Mouse (Mus musculus): ENCODE results near the gene Arfrp1.
A peak's percentile ranks its signal among the peaks of the same experiment; 100 is the strongest.

The Arfrp1 gene

GRCm38 (mm10) chr2:181364860-181365596 is at the start of gene Arfrp1, which contains the start of gene Zgpat:
Gene Arfrp1 (minus strand): TSS chr2:181365404.
Gene Zgpat (plus strand): TSS chr2:181364928.
- DNase-seq (ENCODE audit: low read depth) = peak; percentile 93

GRCm38 (mm10) chr2:181413141-181413540 is 47.9 kb upstream of the Arfrp1 start:
- DNase-seq (ENCODE audit: low read depth) = no peak

- DNase-seq (ENCODE audit: low read depth) = peak; percentile 88
Observed at GRCm38 (mm10) chr2:181410760-181411473, 45.7 kb upstream of the Arfrp1 start.

- DNase-seq (ENCODE audit: low read depth) = peak; percentile 73
Observed at GRCm38 (mm10) chr2:181409643-181410042, 44.4 kb upstream of the Arfrp1 start.

- DNase-seq (ENCODE audit: low read depth) = no peak
Observed at GRCm38 (mm10) chr2:181403722-181404121, 38.5 kb upstream of the Arfrp1 start.

GRCm38 (mm10) chr2:181401497-181401896 is 36.3 kb upstream of the Arfrp1 start:
- DNase-seq (ENCODE audit: low read depth) = no peak

GRCm38 (mm10) chr2:181397207-181397761 is 32.1 kb upstream of the Arfrp1 start:
- no peak for DNase-seq (ENCODE audit: low read depth)

GRCm38 (mm10) chr2:181394086-181394485 is 28.9 kb upstream of the Arfrp1 start:
- no peak for DNase-seq (ENCODE audit: low read depth)

- DNase-seq (ENCODE audit: low read depth) = peak; percentile 84
Observed at GRCm38 (mm10) chr2:181392600-181393213, 27.5 kb upstream of the Arfrp1 start.

- DNase-seq (ENCODE audit: low read depth) = no peak
Observed at GRCm38 (mm10) chr2:181391541-181391940, 26.3 kb upstream of the Arfrp1 start.

GRCm38 (mm10) chr2:181391022-181391421 is 25.8 kb upstream of the Arfrp1 start:
- no peak for DNase-seq (ENCODE audit: low read depth)

GRCm38 (mm10) chr2:181390136-181390870 is 25.1 kb upstream of the Arfrp1 start:
- no peak for DNase-seq (ENCODE audit: low read depth)

GRCm38 (mm10) chr2:181386663-181387210 is 21.5 kb upstream of the Arfrp1 start:
- DNase-seq (ENCODE audit: low read depth) = no peak

- DNase-seq (ENCODE audit: low read depth) = no peak
Observed at GRCm38 (mm10) chr2:181385885-181386284, 20.7 kb upstream of the Arfrp1 start.

GRCm38 (mm10) chr2:181384919-181385391 is 19.8 kb upstream of the Arfrp1 start:
- DNase-seq (ENCODE audit: low read depth) = no peak

GRCm38 (mm10) chr2:181384463-181384862 is 19.3 kb upstream of the Arfrp1 start:
- no peak for DNase-seq (ENCODE audit: low read depth)

- no peak for DNase-seq (ENCODE audit: low read depth)
Observed at GRCm38 (mm10) chr2:181381631-181382306, 16.6 kb upstream of the Arfrp1 start.

GRCm38 (mm10) chr2:181381107-181381506 is 15.9 kb upstream of the Arfrp1 start:
- DNase-seq (ENCODE audit: low read depth) = no peak

- DNase-seq (ENCODE audit: low read depth) = no peak
Observed at GRCm38 (mm10) chr2:181380251-181380650, 15.0 kb upstream of the Arfrp1 start.

- no peak for DNase-seq (ENCODE audit: low read depth)
Observed at GRCm38 (mm10) chr2:181379778-181380177, 14.6 kb upstream of the Arfrp1 start, which contains the start of gene Lime1. Gene Lime1 (plus strand): TSS chr2:181380078.

GRCm38 (mm10) chr2:181378701-181379100 is 13.5 kb upstream of the Arfrp1 start:
- DNase-seq (ENCODE audit: low read depth) = peak; percentile 31
